Mouse (Mus musculus) brown adipose tissue, adult 24 weeks (tissue): ENCODE data around the gene Hcls1. TPM values are rescaled to one million over a fixed set of nuclear protein-coding genes. Genes with fewer than 3 reads are reported as not detected.
A peak's percentile ranks its signal among the peaks of the same experiment; 100 is the strongest.

ENCODE experiments used
- H3K27ac ChIP-seq: fragments of 200-500 bp; replicated peaks from 2 replicates; pipeline ENCODE4 v1.5.1; 2012; ENCODE audit warnings: low read depth, mild to moderate bottlenecking, low read length
- H3K4me1 ChIP-seq: fragments of 200-500 bp; 2 replicates; pipeline ENCODE4 v1.6.1; 2012; ENCODE audit warnings: low read length, mixed read lengths; ENCODE audit not compliant: control insufficient read depth, insufficient read depth, insufficient read length
- H3K4me3 ChIP-seq: fragments of 200-500 bp; 2 replicates; pipeline ENCODE4 v1.5.1; 2012; ENCODE audit warnings: low read depth, mild to moderate bottlenecking, low read length, moderate library complexity; ENCODE audit not compliant: insufficient read depth
- polyA plus RNA-seq: library from polyadenylated mRNA; stranded (reverse); fragments of >200 nt; gene quantifications from 2 replicates; pipeline ENCODE4 v1.2.4, GENCODE M21; 2012; ENCODE audit not compliant: missing spikeins, insufficient read depth, insufficient read length

The Hcls1 gene
- polyA plus RNA-seq, 1 experiment, result 5.9 TPM

GRCm38 (mm10) chr16:36997650-36998049 lies 62.9 kb downstream of the Hcls1 start:
- H3K4me1 ChIP-seq, result no peaks in the 10 kb centered on the region
- H3K27ac ChIP-seq, result no peak overlapping the region
- no peak overlapping the region for H3K4me3 ChIP-seq

GRCm38 (mm10) chr16:36999366-36999972 lies 64.7 kb downstream of the Hcls1 start:
- H3K4me3 ChIP-seq, result no peak overlapping the region
- H3K4me1 ChIP-seq, result no peaks in the 10 kb centered on the region
- H3K27ac ChIP-seq, result no peak overlapping the region

GRCm38 (mm10) chr16:37009262-37009661 lies 74.5 kb downstream of the Hcls1 start:
- no peaks in the 10 kb centered on the region; the same call in 1 of the 2 replicates for H3K4me1 ChIP-seq
- H3K4me3 ChIP-seq, result no peak overlapping the region
- no peak overlapping the region for H3K27ac ChIP-seq

- Histone ChIP-seq H3K27ac (no peak overlapping the region), H3K4me3 (no peak overlapping the region), H3K4me1 (no peaks in the 10 kb centered on the region; the same call in 1 of the 2 replicates)
Observed at GRCm38 (mm10) chr16:37010370-37010769, 75.6 kb downstream of the Hcls1 start.

GRCm38 (mm10) chr16:37011061-37011921 lies 76.5 kb downstream of the Hcls1 start, which contains the start of gene Polq:
Polq (plus strand) TSS chr16:37011786.
- Histone ChIP-seq H3K27ac (no peak within 1 kb of the TSS; the same call in 1 of the 2 replicates), H3K4me3 (peak within 1 kb of the TSS; percentile 72), H3K4me1 (no peaks in the 10 kb centered on the region; the same call in 1 of the 2 replicates)

- Histone ChIP-seq H3K27ac (no peak overlapping the region), H3K4me1 (no peaks in the 10 kb centered on the region; the same call in 1 of the 2 replicates), H3K4me3 (peak overlapping the region; percentile 72)
Observed at GRCm38 (mm10) chr16:37011922-37012289, 77.1 kb downstream of the Hcls1 start.

- Histone ChIP-seq H3K4me1 (no peaks in the 10 kb centered on the region; the same call in 1 of the 2 replicates), H3K4me3 (peak overlapping the region; percentile 72; the same call in 1 of the 2 replicates), H3K27ac (no peak overlapping the region)
Observed at GRCm38 (mm10) chr16:37012336-37012735, 77.6 kb downstream of the Hcls1 start.

Other genes starting within 250 kb of the Hcls1 start
- gene Ildr1, start 241.0 kb upstream of the Hcls1 start, polyA plus RNA-seq, result not detected in 2 replicates
- gene Slc15a2, start 150.0 kb upstream of the Hcls1 start, polyA plus RNA-seq, result 1.2 and 4.3 TPM in 2 replicates
- gene Iqcb1, start 106.6 kb upstream of the Hcls1 start, polyA plus RNA-seq, result 15.3 and 17.4 TPM in 2 replicates
- gene Eaf2, start 60.0 kb upstream of the Hcls1 start, polyA plus RNA-seq, result 9.2 and 10.5 TPM in 2 replicates
- 18.4 and 23.8 TPM in 2 replicates for gene Golgb1, start 59.8 kb upstream of the Hcls1 start, polyA plus RNA-seq
- 3.1 and 4.8 TPM in 2 replicates for gene Fbxo40, start 55.5 kb downstream of the Hcls1 start, polyA plus RNA-seq
- gene Polq, start 76.8 kb downstream of the Hcls1 start, polyA plus RNA-seq, result not detected in 2 replicates